In genomic region chr4:129146392-129146791, GRCm38 (mm10) we compare ENCODE assay signal across 21 mouse cellular contexts. TPM values are rescaled to one million over a fixed set of nuclear protein-coding genes. Genes with fewer than 3 reads are reported as not detected.
DNase-seq lines count a peak whose midpoint lies in the region; ATAC-seq lines count a peak whose summit lies in the region.
"Had no signal": no experiment of that assay in that cellular context is flagged by ENCODE, and none has a peak within 500 bp of the region (broad histone marks: within the 10 kb centered on the region; RNA-seq: fewer than 3 reads in every experiment).

No protein-coding gene starts in this region.

- no peak overlapping the region for H3K4me2 ChIP-seq in embryonic facial prominence, embryonic 15.5 days (replicated peaks)
- H3K4me2 ChIP-seq in liver, embryonic 16.5 days (ENCODE audit: low read depth, low read length) = no peak overlapping the region
- H3K4me2 ChIP-seq: forebrain, embryonic 13.5 days; intestine, embryonic 15.5 days had no signal

- H3K27me3 ChIP-seq in embryonic facial prominence, embryonic 15.5 days = no peaks in the 10 kb centered on the region
- H3K27me3 ChIP-seq in embryonic facial prominence, embryonic 10.5 days (replicated peaks; ENCODE audit: low read depth, poor library complexity, severe bottlenecking) = no peaks in the 10 kb centered on the region
- no peaks in the 10 kb centered on the region for H3K27me3 ChIP-seq in liver, embryonic 16.5 days (ENCODE audit: control insufficient read depth, insufficient read depth, low read depth, low read length)
- H3K27me3 ChIP-seq: CH12.LX; forebrain, embryonic 13.5 days; intestine, embryonic 15.5 days had no signal

- H3K4me1 ChIP-seq in embryonic facial prominence, embryonic 15.5 days = peaks cover 29% of the 10 kb centered on the region
- H3K4me1 ChIP-seq in embryonic facial prominence, embryonic 10.5 days = peaks cover 14% of the 10 kb centered on the region
- H3K4me1 ChIP-seq in liver, embryonic 16.5 days (ENCODE audit: control insufficient read depth, low read depth, low read length) = peaks cover 9% of the 10 kb centered on the region

- no peak for ATAC-seq in embryonic facial prominence, embryonic 15.5 days (ENCODE audit: insufficient number of reproducible peaks, low FRiP score, low TSS enrichment, low read depth)
- no peak for ATAC-seq in liver, embryonic 16.5 days (ENCODE audit: low read depth)
- ATAC-seq in CD4-positive, CD25-positive, alpha-beta regulatory T cell, adult 4 months = peak; percentile 58
- ATAC-seq in inflammation-experienced regulatory T-cells, adult 6 months = peak; percentile 28
- ATAC-seq: forebrain, embryonic 13.5 days; intestine, embryonic 15.5 days had no signal

- no peaks in the 10 kb centered on the region for H3K9me3 ChIP-seq in embryonic facial prominence, embryonic 15.5 days (replicated peaks)
- H3K9me3 ChIP-seq in embryonic facial prominence, embryonic 10.5 days = no peaks in the 10 kb centered on the region
- H3K9me3 ChIP-seq in liver, embryonic 16.5 days (replicated peaks; ENCODE audit: control insufficient read depth, low read length) = no peaks in the 10 kb centered on the region
- H3K9me3 ChIP-seq: forebrain, embryonic 13.5 days; intestine, embryonic 15.5 days had no signal

- 28% methylated on average over 2 of the region's 2 CpGs for WGBS in embryonic facial prominence, embryonic 15.5 days
- WGBS in embryonic facial prominence, embryonic 10.5 days = 85% methylated on average over 2 of the region's 2 CpGs
- 18% methylated on average over 2 of the region's 2 CpGs for WGBS in liver, embryonic 16.5 days (ENCODE audit: insufficient replicate concordance)

- peaks cover 23% of the 10 kb centered on the region for H3K36me3 ChIP-seq in embryonic facial prominence, embryonic 15.5 days
- peaks cover 65% of the 10 kb centered on the region for H3K36me3 ChIP-seq in embryonic facial prominence, embryonic 10.5 days (replicated peaks)
- peaks cover 7% of the 10 kb centered on the region for H3K36me3 ChIP-seq in liver, embryonic 16.5 days (ENCODE audit: control insufficient read depth, insufficient read depth)

- no peak overlapping the region for H3K9ac ChIP-seq in embryonic facial prominence, embryonic 15.5 days
- no peak overlapping the region for H3K9ac ChIP-seq in liver, embryonic 16.5 days (ENCODE audit: low read depth, low read length)
- H3K9ac ChIP-seq: forebrain, embryonic 13.5 days; intestine, embryonic 15.5 days had no signal

- no peak overlapping the region for H3K4me3 ChIP-seq in embryonic facial prominence, embryonic 15.5 days (replicated peaks)
- H3K4me3 ChIP-seq in embryonic facial prominence, embryonic 10.5 days = no peak overlapping the region
- no peak overlapping the region for H3K4me3 ChIP-seq in liver, embryonic 16.5 days (ENCODE audit: low read depth, low read length)
- H3K4me3 ChIP-seq: erythroblast, embryonic 14.5 days; forebrain, embryonic 13.5 days; intestine, embryonic 15.5 days had no signal

- peak overlapping the region; percentile 19; the same call in 1 of the 2 replicates for H3K27ac ChIP-seq in embryonic facial prominence, embryonic 15.5 days (replicated peaks)
- no peak overlapping the region for H3K27ac ChIP-seq in embryonic facial prominence, embryonic 10.5 days (replicated peaks)
- H3K27ac ChIP-seq in liver, embryonic 16.5 days (ENCODE audit: low read length) = 0 out of 2 replicates have a peak overlapping the region, but pooled peaks have one; percentile 16
- H3K27ac ChIP-seq: forebrain, embryonic 13.5 days; intestine, embryonic 15.5 days had no signal

- no peak for DNase-seq in embryonic facial prominence, embryonic 10.5 days (ENCODE audit: low spot score)
- DNase-seq in liver = no peak
- DNase-seq in natural killer cell, adult 2 months (ENCODE audit: low spot score in 2 of 2) = no peak
- DNase-seq in right cerebral cortex, postnatal 4 days = no peak
- DNase-seq: adrenal gland, adult 2 months; cerebellum, adult 8-10 months; gastrocnemius, postnatal 14 days; kidney, postnatal 4 days; lung, adult 18-20 months; right cerebral cortex, postnatal 25 days; thymus, postnatal 25 days had no signal

RNA-seq across cellular contexts. Expression of gene Fndc5, which starts 9.6 kb away (rescaled TPM):
- 19.7 and 26.3 TPM in 2 replicates for polyA plus RNA-seq in embryonic facial prominence, embryonic 15.5 days (2015; fragmentation: Nextera tagmentation; extraction: Ambion mirVana)
- polyA plus RNA-seq in embryonic facial prominence, embryonic 10.5 days (2016; fragmentation: Nextera tagmentation; extraction: Ambion mirVana) = 1.5 TPM in 2 replicates
- polyA plus RNA-seq in liver, embryonic 16.5 days (2015; fragmentation: Nextera tagmentation; extraction: Ambion mirVana) = 0.44 and 0.71 TPM in 2 replicates
- polyA plus RNA-seq in CD4-positive, CD25-positive, alpha-beta regulatory T cell, adult 4 months (2017; shearing (Covaris generic)) = under 1 TPM; 0.27 to 0.28 TPM
- under 1 TPM; 0.28 to 0.50 (median 0.40) TPM for polyA plus RNA-seq in inflammation-experienced regulatory T-cells, adult 6 months (2017; shearing (Covaris generic))

RNA-seq across cellular contexts. Expression of gene Hpca, which starts 24.6 kb away (rescaled TPM):
- 1.8 and 2.2 TPM in 2 replicates for polyA plus RNA-seq in embryonic facial prominence, embryonic 15.5 days (2015; fragmentation: Nextera tagmentation; extraction: Ambion mirVana)
- 0.66 and 1.8 TPM in 2 replicates for polyA plus RNA-seq in embryonic facial prominence, embryonic 10.5 days (2016; fragmentation: Nextera tagmentation; extraction: Ambion mirVana)
- 0.27 and 0.37 TPM in 2 replicates for polyA plus RNA-seq in liver, embryonic 16.5 days (2015; fragmentation: Nextera tagmentation; extraction: Ambion mirVana)
- polyA plus RNA-seq in CD4-positive, CD25-positive, alpha-beta regulatory T cell, adult 4 months (2017; shearing (Covaris generic)) = not detected
- not detected for polyA plus RNA-seq in inflammation-experienced regulatory T-cells, adult 6 months (2017; shearing (Covaris generic))
- polyA plus RNA-seq: erythroblast, embryonic 14.5 days had no signal

RNA-seq across cellular contexts. Expression of gene Tmem54, which starts 41.0 kb away (rescaled TPM):
- polyA plus RNA-seq in embryonic facial prominence, embryonic 15.5 days (2015; fragmentation: Nextera tagmentation; extraction: Ambion mirVana) = 26.6 and 26.9 TPM in 2 replicates
- polyA plus RNA-seq in embryonic facial prominence, embryonic 10.5 days (2016; fragmentation: Nextera tagmentation; extraction: Ambion mirVana) = 10.6 and 11.8 TPM in 2 replicates
- polyA plus RNA-seq in liver, embryonic 16.5 days (2015; fragmentation: Nextera tagmentation; extraction: Ambion mirVana) = 0.58 and 1.7 TPM in 2 replicates
- not detected for polyA plus RNA-seq in CD4-positive, CD25-positive, alpha-beta regulatory T cell, adult 4 months (2017; shearing (Covaris generic))
- not detected for polyA plus RNA-seq in inflammation-experienced regulatory T-cells, adult 6 months (2017; shearing (Covaris generic))
- polyA plus RNA-seq: adrenal gland, adult 2 months; erythroblast, embryonic 14.5 days; forebrain, embryonic 13.5 days; frontal cortex, adult 2 months; heart, postnatal 0 days had no signal

RNA-seq across cellular contexts. Expression of gene S100pbp, which starts 43.1 kb away (rescaled TPM):
- polyA plus RNA-seq in embryonic facial prominence, embryonic 15.5 days (2015; fragmentation: Nextera tagmentation; extraction: Ambion mirVana) = 17.8 and 18.5 TPM in 2 replicates
- 29.5 and 29.8 TPM in 2 replicates for polyA plus RNA-seq in embryonic facial prominence, embryonic 10.5 days (2016; fragmentation: Nextera tagmentation; extraction: Ambion mirVana)
- polyA plus RNA-seq in liver, embryonic 16.5 days (2015; fragmentation: Nextera tagmentation; extraction: Ambion mirVana) = 6.1 and 6.3 TPM in 2 replicates
- polyA plus RNA-seq in CD4-positive, CD25-positive, alpha-beta regulatory T cell, adult 4 months (2017; shearing (Covaris generic)) = 10 to 100 TPM; 20.0 to 26.1 TPM
- polyA plus RNA-seq in inflammation-experienced regulatory T-cells, adult 6 months (2017; shearing (Covaris generic)) = 10 to 100 TPM; 18.2 to 30.2 (median 23.3) TPM

RNA-seq across cellular contexts. Expression of gene Yars, which starts 43.2 kb away (rescaled TPM):
- polyA plus RNA-seq in embryonic facial prominence, embryonic 15.5 days (2015; fragmentation: Nextera tagmentation; extraction: Ambion mirVana) = 75.5 and 83.2 TPM in 2 replicates
- 96.0 and 105 TPM in 2 replicates for polyA plus RNA-seq in embryonic facial prominence, embryonic 10.5 days (2016; fragmentation: Nextera tagmentation; extraction: Ambion mirVana)
- 56.4 and 61.8 TPM in 2 replicates for polyA plus RNA-seq in liver, embryonic 16.5 days (2015; fragmentation: Nextera tagmentation; extraction: Ambion mirVana)
- polyA plus RNA-seq in CD4-positive, CD25-positive, alpha-beta regulatory T cell, adult 4 months (2017; shearing (Covaris generic)) = 10 to 100 TPM; 27.4 to 42.1 TPM
- polyA plus RNA-seq in inflammation-experienced regulatory T-cells, adult 6 months (2017; shearing (Covaris generic)) = 10 to 100 TPM; 32.7 to 36.8 (median 35.7) TPM

Comparison
In these comparisons a context has a peak if more than half of its experiments do, and no peak if none do; other contexts are left out.
1. ATAC-seq: peak in CD4-positive, CD25-positive, alpha-beta regulatory T cell, adult 4 months (single experiment) and inflammation-experienced regulatory T-cells, adult 6 months (single experiment); none in embryonic facial prominence, embryonic 15.5 days (single experiment) and liver, embryonic 16.5 days (single experiment).